Mouse (Mus musculus): ENCODE results near the gene Babam2.
"Not testable (repeated sequence)": the region's sequence is repeated elsewhere in the genome, so short reads cannot be mapped to it uniquely, and the experiment has no call there.

The Babam2 gene

DNA sequence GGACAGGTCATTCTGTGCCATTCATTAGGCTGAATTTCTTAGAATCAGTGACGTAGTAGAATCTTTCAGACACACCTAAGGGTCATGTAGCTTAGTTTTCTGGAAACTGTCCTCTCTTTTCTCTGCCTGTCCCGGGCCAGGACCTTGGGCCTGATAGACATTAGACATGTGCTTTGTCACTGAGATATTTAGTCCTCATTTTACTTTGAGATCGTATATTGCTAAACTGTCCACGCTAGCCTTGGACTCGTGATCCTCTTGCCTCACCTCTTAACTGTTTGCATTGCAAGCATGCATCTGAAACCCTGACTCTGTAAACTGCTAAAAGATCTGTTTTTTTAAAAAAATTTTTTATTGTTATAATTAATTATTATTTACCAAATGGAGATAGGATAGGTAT is 74.0 kb downstream of the Babam2 start:
- intact Hi-C loops (cut with DNase I) = no loop called here

DNA sequence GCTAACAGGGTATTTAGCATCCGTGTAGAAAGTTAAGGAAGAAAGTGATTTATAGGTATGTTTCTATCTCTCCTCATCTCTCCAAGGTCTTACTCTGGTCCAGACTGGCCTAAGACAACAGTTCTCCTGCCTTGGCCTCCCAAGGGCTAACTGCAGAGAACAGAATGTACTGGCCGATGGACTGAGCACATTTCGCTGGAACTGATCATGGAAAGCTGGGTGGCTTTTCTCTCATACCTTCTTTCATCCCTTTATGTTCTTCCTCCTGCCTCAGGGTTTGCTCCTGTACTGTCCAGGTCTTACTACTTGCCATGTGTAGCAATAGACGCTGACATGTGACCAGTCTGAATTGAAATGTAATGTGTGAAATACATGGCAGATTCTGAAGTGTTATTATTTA is 74.4 kb downstream of the Babam2 start:
- intact Hi-C loops (cut with DNase I) = no loop called here

DNA sequence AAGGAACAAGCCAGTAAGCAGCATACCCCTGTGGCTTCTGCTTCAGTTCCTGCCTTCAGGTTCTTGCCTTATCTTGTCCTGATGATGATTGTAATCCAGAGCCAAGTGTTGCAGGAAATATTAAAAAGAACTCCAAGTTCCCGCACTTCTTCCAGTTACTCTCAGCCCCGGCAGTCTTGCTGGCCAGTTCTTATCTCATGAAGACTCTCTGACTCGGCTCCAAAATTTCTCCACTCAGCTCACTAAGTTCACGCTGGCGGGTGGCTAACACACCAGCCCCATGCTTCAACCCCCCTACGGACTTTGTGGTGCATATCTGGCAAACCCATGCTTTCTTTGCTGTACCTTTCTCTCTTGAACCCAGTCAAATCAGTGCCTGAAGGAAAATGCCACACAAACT is 77.5 kb downstream of the Babam2 start:
- intact Hi-C loops (cut with DNase I) = no loop called here

DNA sequence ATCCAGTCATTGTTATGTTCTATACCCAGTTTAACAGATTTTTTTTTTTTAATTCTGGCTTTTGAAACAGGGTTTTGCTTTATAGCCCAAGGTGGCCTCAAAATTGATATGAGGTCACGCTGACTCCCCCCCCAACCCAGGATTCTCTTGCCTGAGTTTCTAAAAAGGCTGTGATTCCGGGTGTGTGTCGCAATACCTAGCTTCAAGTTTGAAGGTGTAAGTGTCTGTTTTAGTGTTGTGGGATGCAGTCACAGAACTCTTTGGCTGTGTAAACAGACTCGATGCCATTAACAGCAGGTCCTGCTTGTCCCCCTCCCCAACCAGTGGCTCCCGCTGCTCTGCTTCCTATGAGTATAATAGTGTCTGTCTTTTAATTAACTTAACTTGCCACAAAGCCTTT is 84.1 kb downstream of the Babam2 start:
- intact Hi-C loops (cut with DNase I) = no loop called here

DNA sequence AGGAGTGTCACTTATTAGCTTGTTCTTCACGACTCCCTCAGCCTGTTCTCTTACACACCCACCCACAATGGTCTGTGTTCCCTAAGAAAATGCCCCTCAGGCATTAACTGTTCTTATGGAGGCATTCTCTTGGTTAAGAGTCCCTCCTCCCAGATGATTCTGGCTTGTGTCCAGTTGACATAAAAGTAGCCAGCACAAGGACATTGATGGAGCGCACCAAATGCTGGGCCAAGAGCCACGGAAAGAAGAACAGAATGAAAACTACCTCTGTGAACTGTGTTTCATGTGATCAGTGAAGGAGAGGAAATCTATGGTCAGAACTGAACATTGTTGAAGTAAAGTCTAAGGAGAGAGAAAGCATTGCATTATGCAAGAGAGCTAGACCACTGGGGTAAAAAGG is 89.7 kb downstream of the Babam2 start:
- intact Hi-C loops (cut with DNase I) = no loop called here

DNA sequence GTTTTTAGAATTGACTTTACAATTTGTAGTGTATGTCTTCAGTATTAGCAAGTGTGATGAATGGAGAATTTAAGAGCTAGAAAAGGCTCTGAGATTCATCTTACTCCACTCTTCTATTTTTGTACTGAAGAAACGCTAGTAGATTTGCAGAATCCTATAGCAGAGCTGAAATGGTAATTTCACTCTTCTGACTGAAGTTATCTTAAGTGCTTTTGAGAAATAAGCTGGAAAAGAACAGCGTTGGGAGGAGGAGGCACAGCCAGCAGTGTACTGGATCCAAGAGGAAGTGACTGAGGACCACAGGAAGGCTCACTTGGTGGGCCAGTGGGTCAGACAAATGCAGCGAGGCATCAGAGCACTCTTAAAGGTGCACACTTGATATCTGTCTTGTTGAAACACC is 90.1 kb downstream of the Babam2 start:
- intact Hi-C loops (cut with DNase I) = no loop called here

DNA sequence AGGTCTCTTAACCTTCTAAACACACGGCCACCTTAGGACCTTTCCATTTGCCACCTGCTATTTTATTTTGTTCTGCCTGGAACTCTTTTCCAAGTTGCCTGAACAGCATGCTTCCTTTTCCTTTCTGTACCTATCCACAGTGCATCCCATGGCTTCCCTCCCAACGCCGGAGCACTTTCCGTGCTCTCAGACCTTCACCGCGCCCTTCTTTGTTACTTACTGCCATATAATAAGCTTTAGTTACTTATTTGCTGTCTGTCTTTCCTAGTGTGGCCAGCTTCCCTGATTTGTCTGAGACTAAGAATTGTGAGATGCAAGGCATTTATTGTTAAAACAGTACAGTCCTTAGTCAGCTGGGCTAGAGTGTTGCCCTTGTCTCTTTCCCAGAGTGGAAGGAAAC is 94.9 kb downstream of the Babam2 start:
- intact Hi-C loops (cut with DNase I) = no loop called here

DNA sequence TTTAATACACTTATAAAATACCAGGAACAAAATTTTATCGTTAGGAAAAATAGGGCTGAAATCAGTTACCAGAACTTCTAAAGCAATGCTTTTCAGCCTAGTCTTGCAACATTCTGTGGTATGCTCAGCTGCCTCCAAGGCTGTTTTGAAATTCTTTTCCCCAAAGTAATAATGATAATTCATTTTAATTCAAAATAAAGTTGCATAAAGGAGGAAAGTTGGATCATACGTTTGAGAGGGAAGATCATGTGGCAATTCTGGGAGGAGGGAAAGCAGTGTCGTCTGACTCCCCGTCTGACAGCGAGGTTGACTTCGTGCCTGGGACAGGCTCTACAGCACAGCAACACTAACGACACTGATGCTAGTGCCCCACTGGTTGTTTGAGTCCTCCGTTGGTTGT is 95.4 kb downstream of the Babam2 start:
- intact Hi-C loops (cut with DNase I) = no loop called here

DNA sequence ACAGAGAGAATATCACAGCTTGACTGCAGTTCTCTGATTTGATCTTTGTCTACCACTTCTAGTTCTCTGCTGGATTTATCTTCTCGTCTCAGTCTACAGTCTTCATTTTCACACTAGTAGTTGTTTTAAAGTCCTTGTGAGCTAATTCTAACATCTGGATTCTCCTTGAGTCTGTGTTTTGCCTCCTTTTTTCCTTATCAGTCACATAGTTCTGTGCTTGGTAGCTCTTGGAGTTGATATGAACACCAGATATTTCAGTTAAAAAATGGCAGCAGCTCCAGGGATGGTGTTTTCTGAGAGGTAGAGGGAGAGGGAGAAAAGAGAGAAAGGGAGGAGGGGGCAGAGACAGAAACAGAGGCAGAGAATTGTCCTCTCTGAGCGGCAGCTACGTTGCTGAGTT is 97.9 kb downstream of the Babam2 start:
- intact Hi-C loops (cut with DNase I) = no loop called here

DNA sequence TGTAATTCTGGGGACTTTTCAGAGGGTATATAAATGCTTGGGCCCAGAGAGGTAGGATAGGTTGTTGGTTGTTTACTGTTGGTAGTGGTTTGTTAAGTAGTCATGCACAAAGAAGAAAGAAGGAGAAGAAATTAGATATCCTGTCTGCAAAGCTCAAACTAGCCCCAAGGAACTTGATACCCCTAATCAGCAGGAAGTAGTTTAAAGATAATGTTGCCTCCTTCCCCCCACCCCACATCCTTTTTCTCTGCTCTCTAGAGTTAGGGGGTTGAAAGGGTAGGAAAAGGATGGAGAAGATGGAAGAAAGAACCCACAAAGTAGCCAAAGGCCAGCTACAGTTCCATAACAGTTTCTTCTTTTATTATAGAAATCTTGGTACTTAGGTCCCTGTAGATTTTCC is 99.5 kb downstream of the Babam2 start:
- intact Hi-C loops (cut with DNase I) = no loop called here

DNA sequence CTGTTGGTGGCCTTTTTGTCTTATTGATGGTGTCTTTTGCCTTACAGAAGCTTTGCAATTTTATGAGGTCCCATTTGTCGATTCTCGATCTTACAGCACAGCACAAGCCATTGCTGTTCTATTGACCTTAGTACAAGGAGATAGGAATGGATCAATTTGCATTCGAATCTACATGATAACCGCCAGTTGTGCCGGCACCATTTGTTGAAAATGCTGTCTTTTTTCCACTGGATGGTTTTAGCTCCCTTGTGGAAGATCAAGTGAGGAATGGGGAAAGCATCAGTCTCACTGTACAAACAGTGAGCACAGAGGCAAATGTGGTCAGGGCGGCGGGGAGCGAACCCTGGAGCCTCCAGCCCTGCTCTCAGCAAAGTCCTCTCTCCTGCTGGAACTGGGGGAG is 106.7 kb downstream of the Babam2 start:
- intact Hi-C loops (cut with DNase I) = not testable (repeated sequence)

DNA sequence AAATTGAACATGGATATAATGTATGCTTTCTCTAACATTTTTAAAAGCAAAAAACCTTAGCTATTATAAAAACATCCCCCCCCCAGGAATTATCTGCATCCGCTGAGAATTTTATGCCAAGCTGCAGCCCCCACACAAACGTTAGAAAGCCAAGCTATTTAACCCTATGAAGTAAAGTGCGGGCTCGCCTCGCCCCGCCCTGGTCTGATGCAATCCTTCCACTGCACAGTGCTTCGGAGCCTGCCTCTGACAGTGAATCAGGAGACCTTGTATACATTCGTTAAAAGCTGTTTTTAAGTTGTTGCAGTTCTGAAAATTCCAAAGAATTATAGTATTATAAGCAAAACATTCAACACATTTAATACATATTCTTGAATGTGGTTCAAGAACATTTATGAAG is 107.3 kb downstream of the Babam2 start:
- intact Hi-C loops (cut with DNase I) = no loop called here

DNA sequence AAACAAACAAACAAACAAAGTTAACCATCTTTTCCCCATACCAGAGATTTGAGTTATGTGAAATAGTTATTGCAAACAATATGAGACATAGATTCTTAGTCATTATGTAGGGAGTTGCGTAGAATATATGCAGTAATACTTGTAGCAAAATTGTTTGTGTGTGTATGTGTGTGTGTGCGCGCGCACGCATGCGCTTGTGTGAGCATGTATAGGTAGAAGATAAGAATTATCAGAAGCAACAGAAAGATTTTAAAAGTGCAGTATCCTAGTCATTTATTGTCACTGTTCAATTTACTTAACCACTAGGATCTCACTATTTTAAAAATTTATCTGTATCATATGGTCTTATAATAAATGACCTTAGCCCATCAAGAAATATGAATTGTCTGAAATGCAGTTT is 109.8 kb downstream of the Babam2 start:
- intact Hi-C loops (cut with DNase I) = no loop called here

DNA sequence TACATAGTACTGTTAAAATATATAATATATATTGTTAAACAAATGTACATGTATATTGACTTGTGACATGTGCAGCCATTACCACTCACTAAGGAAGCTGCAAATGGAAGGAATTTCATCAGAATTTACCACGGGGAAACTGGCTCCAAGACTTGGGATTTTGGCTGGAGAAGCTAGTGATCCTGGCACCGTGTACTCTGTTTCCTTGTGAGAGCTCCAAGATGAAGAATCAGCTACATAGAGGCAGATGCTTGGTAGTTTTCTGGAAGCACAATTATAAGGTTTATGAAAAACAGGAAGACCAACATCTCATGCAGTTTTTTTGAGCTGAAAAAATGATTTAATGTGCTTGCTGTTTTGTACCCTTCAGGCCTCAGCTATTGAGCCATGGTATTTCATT is 110.8 kb downstream of the Babam2 start:
- intact Hi-C loops (cut with DNase I) = no loop called here

DNA sequence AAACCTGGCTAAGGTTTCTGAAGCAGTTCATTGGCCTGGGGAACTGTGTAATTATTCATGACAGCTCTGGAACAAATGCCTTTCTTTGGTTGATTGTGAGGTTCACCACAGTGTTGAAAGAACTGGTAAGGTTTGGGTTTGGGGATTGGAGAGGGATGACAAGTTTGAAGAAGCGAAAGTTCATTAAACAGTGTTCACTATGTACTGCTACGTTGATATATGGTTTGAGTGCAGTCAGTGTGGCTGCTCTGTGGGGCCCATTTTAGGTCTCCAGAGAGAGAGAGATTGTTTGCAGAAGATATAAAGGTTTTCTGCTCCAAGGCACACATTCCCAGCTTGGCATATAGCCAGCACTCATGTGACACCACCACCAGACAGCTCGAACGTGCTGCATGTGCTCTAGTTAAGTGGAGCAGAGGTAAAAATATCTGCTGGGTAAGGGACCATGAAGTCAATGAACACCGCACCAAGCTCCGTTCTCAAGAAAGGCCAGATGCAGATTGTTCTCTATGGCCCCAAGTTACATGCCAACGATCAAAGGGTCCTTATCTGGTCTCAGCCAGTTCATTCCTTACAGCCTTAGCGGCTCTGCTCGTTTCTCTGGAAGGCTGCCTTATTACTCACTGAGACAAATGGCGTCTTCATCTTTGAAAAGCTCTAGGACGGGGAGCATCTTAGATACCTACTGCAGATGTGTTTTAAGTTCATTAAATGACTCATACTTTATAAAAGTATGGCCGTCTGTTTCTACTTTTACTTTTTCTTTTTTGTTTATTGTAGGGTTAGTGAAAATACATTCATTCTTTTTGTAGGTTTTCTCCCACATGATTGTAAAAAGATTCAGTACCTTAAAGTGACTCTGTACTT is 113.5 kb downstream of the Babam2 start:
- intact Hi-C loops (cut with DNase I) = no loop called here

DNA sequence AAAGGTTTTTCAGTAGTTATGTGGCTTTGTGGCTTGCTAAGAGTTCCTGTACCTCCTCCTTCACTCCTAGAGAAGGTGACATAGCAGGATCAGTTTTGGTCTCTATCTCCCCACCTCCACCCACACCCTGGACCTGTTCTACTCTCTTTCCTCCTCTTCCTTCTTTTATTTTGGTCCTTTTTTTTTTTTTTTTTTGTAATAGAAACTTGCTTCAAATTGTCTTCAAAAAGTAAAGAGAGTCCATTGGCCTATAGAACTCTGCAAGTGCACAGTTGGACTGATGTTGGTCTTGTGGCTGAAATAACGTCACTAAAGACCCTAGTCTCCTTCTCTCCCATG is 114.1 kb downstream of the Babam2 start:
- intact Hi-C loops (cut with DNase I) = no loop called here

DNA sequence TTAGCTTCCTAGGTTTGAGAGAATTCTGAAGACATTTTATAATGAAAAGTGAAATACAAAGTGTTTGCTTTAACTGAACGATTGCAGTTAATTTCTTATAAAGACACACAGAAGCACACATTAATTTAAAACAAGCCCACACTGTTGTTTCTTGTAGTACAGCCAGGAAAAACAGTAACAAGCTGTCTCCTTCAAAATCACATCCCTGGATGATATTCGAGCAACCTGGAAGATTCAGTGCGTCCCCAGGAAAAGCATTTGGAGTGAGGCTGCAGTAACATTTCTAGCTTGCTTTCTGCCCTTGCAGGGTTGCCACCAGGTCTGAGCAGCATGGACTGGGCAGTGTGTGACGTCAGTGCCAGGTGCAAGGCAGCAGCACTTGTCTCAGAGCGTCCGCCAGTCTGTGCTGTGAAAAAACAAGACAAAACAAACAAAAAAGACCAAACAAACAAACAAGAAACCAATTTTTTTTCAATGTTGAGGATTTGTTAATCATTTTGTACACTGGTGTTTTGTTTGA is 115.7 kb downstream of the Babam2 start:
- intact Hi-C loops (cut with DNase I) = no loop called here

DNA sequence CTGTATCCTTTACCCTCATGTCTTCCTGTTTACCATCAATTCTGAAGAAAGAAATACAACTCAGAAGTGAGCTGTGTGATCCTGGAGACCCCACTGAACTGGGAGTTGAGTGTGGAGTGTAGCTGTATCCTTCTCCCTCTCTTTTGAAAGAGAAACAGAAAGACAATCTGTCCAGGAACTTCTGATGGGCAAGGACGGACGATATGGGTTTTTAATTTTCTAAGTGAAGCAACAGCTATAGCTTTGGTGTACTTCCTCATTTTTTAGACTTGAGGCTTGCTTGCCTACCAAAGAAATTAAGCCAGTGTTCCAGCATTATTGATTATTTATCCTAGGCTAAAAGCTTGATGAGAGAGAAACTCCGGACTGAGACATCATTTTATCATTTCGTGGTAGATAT is 116.6 kb downstream of the Babam2 start:
- intact Hi-C loops (cut with DNase I) = no loop called here

DNA sequence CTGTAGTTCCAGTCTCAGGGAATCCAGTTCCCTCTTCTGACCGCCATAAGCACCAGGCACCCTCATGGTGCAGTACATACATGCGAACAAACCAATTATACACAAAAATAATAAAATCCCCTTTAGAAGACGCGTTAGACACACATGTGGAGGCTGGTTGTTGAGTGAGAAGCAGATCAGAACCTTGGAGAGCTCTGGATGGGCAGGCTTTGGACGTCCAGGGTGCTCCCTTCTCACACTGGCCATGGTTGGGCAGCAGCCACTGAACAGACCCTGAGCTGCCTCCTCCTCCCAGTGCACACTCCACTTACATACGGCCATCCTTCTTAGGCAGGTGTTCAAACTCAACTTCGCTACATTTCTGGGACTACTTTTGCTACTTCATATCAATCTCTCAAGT is 117.6 kb downstream of the Babam2 start:
- intact Hi-C loops (cut with DNase I) = no loop called here

DNA sequence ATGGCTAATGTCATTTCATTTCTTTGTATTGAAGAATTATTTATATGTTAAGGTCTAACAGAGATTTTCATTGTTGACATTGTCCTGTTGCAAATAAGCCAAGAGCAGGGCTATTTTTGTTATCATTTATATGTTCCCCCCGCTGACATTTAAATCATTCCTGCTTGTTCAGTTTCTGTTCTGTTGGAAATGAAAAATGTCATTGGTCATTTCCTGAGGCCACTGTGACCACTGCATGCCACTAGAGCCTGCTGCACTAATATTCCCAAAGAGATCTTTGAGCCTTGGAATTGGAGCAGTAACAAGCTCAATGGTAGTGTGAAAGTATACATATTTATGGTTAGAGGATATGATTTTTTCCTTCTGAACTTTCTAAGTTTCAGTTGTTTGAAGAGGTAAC is 118.6 kb downstream of the Babam2 start:
- intact Hi-C loops (cut with DNase I) = no loop called here

DNA sequence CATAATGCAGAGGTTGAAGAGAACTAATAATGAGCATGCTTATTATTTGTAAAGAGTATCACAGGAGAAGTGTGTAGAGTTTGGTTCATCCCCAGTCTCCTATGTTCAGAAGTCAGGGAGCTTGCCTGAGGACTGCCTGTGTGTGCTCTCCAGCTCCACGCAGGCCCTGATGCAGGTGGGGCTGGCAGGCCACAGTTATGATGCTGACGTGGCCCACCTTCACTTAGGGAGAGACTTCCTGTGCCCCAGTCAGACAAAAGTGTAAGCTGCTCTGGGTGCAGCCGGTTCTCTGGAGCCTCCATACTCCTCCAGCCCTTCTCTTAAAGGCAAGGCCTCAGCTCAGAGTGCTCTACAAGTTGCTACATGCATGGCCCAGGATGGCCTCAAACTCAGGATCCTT is 123.3 kb downstream of the Babam2 start:
- intact Hi-C loops (cut with DNase I) = no loop called here

DNA sequence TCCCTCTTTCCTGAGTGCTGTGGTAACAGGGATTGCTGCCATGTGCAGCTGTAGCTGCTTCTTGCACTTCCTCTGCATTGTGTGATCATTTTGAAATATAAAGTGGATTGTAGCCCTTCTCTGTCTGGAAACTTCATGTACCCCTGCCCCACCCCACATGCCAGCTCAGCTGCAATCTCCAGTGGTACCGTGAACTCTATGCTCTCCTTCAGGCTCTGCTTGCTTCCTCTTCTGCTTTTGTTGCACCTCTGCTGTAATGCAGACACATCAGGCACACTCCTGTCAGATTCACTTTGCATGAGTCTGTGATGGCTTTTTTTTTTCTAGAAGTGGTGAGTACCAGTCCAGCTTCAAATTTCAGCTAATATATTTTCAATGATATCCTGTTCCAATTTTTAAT is 123.7 kb downstream of the Babam2 start:
- intact Hi-C loops (cut with DNase I) = no loop called here

DNA sequence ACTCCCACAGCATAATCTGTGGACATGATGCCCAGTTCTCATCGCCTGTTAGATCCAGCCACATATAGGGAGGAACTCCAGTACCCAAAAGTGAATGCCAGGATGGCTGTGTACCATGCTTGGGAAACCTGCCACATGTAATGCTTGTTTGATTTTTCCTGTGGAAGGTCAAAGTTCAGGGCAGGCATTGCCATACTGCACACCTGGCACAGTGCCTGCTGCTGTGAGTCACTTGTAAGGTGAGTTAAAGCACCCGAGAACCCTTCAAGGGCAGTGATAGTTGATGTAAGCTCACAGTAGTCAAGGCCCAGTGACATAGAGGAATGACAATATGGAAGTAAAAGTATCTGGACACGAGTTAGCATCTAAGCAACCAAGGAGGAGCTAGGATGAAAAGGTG is 126.2 kb downstream of the Babam2 start:
- intact Hi-C loops (cut with DNase I) = no loop called here

DNA sequence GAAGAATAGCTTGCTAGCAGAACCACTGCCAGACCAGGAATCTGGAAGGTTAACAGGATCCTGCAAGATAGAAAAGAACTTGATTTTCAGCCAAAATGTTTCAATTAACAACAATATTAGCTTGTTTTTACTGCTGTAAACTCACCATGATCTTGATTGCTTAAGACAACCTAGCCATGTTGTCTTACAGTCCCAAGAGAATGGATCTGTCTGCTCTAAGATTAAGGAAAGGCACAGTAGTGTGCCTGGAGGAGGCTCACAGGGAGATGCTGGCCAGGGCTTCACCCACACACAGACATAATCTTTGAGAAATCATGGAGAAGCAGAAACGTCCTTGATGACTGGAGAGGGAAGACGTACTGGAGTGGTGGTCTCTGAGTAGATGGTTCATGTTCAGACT is 126.6 kb downstream of the Babam2 start:
- intact Hi-C loops (cut with DNase I) = no loop called here
